Mouse (Mus musculus) lung, postnatal 0 days (tissue): ENCODE measurements around the gene Catsper4.

Experiments
- CTCF ChIP-seq: IDR thresholded peaks from 2 replicates; pipeline ENCODE4 v1.5.1; 2016; ENCODE audit warnings: antibody characterized with exemption, mild to moderate bottlenecking
- EP300 ChIP-seq: IDR thresholded peaks from 2 replicates; pipeline ENCODE4 v1.6.1; 2016; ENCODE audit warnings: antibody characterized with exemption, mild to moderate bottlenecking, control low read depth

DNA sequence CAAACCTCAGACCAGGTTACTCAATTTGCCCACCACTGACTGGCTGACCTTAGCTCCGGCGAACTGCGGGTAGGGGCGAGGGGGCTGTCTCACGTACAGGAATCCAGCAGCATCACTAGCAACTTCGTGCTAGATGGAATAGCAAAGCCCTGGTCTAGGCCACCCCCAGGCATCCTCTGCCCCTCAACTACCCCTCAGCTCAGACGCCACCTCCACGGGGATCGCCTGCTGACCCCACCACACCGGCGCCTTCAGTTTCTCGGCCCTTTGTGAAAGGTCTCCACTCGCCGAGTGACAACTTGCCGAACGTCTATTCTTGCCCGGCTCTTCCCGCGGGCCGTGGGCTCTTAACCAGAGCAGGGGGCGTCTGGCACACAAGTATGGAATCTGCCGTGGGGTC lies 40.9 kb downstream of the Catsper4 start:
- TF ChIP-seq CTCF = no peak
- TF ChIP-seq EP300 = no peak
